Mouse (Mus musculus) adrenal gland, postnatal 14 days (tissue): Measurements from ENCODE around the gene Abi3. TPM values are rescaled to one million over a fixed set of nuclear protein-coding genes. Genes with fewer than 3 reads are reported as not detected.

Experiments
- DNase-seq: peaks from one replicate; pipeline ENCODE4 v3.0.0; 2021; ENCODE audit warnings: mixed read lengths
- total RNA-seq: library from RNA; stranded (reverse); gene quantifications from 2 replicates; pipeline ENCODE4 v1.2.3, GENCODE M21; 2021

Abi3 gene
- total RNA-seq, 1 experiment from 2014 or later, result 15.6 TPM

DNA sequence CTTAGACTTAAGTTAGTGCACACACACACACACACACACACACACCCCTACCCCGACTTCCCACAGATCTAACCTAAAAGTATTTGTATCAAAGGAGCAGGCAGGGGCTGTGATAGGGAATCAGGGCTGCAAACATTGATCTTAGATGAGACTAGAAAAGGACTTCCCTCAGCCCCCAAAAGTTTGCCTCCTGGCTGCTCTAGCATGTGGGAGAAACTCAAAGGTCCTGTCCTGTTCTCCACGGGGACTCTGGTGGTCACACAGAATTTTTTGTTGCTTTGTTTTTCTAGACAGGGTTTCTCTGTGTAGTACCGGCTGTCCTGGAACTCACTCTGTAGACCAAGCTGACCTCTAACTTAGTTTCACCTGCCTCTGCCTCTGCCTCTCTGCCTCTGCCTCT lies 16.7 kb downstream of the Abi3 start:
- DNase-seq, result no peak

DNA sequence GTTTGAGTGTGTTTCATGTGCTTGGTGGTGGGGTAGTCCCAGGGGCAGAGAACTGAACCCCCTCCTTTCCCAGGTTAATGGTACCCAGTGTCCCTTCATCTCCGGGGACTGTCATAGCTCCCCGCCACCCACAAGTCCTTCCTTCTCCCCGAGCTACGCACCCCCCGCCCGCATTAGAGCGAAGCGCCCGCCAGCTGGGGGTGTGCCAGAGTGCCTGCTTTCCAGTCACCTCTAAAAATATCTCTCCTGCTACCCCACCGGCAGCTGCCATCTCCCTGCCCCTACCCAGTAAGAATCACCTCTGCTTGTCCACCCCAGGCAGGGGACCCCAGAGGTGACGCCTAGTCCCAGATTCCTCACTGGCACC lies 17.4 kb downstream of the Abi3 start:
- peak; percentile 87 for DNase-seq

DNA sequence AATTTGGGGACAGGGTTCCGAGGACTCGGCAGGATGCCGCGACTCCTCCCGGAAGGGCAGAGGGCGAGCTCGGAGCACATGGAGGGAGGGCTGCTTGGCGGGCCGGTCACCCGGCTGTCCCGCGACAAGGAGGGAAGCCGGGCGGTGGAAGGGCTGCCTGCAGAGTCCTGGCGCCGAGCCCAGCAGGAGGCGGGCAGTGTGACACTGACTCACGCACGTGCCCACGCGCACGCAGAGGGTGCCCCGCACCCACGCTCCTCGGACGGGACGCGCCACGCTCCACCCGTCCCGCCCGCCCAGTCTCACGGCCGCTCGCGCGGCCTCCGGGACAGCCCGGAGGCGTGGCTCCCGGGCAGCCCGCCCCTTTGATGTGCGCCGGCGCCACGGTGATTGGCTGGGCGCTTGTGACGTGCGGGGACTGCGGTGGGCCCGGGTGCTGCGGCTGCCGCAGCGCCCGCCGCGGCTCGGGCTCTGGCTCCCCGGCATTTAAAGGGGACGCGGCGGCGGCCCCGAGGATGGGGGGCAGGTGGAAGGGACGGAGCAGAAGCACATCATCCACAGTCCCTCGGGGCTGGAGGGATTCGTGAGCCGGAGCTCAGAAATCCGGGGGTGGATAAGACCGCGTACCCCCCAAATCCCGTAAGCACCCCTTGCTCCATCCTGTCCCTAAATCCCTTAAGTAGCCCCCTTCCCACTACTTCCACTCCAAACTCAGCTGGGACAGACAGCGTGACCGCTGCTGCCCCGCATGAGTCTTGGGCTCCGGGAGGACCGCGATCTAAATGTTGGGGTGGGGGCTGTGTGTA lies 18.0 kb downstream of the Abi3 start, which contains the start of gene Phospho1:
Gene Phospho1 (plus strand): TSS at position 429 of the 806 bp plus-strand sequence.
- peak; percentile 97 for DNase-seq

DNA sequence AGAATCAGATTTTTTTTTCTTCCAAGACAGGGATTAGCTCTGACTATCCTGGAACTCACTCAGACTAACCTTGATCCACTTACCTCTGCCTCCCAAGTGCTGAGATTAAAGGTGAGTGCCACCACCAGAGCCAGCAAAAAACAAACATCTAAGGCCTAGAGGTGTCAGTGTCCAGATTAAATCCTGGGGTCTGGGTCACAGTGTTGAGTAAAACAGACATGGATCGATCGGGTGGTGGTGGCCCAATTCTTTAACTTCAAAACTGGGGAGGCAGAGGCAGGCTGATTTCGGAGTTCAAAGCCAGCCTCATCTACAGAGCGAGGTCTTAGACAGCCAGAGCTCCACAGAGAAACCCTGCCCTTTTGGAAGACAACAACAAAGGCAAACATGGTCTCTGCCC lies 19.8 kb downstream of the Abi3 start:
- no peak for DNase-seq

DNA sequence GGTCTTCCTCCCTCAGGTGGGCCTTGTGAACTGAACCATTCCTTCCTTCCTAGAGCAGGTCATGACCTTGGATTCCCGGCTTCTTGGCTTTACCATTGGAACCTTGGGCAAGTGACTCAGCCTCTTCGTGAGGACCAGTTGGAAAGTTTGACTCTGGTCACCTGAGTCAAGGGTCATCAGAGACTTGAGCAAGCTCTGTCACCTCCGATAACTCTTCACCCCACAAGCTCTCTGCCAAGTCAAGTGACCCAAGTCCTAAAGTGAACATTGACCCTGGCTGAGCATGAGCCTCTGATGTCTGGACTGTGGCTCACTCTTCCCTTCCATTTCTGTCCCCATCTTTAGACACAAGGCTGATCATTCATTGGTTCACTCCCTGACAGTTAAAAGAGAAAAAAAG lies 20.8 kb downstream of the Abi3 start:
- DNase-seq, result peak; percentile 46

DNA sequence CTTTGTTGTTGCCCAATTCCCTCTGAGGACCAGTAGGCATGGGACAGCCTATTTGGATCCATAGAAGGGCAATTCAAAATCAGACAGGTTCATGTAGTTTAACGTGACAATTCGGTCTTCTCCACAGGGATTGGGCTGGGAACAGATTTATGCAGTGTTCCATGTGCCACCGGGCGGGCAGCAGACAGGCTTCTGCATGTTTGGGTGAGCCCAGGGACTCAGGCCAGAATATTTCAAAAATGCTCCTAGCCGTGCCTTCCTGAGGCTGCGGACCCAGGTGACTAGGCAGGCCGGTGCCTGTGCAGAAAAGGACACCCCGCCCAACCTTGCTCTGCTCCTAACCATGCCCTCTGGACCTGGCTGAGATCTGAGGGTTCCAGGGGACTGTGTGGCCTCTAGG lies 23.1 kb downstream of the Abi3 start:
- DNase-seq, result no peak

DNA sequence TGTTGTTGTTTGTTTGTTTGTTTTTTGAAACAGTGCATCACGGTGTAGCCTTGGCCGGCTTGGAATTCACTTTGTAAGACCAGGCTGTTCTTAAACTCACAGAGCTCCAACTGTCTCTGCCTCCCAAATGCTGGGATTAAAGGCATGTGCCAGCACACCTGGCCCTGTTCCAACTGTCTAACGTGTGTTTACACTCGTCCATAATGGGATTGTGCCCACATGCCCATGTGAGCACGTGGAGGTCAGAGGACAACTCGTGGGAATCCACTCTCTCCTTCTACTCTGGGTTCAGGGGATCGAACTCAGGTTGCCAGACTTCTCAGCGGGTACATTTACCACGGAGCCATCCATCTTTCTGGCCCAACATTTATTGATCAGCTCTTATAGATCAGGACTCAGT lies 26.9 kb downstream of the Abi3 start:
- DNase-seq, result no peak

DNA sequence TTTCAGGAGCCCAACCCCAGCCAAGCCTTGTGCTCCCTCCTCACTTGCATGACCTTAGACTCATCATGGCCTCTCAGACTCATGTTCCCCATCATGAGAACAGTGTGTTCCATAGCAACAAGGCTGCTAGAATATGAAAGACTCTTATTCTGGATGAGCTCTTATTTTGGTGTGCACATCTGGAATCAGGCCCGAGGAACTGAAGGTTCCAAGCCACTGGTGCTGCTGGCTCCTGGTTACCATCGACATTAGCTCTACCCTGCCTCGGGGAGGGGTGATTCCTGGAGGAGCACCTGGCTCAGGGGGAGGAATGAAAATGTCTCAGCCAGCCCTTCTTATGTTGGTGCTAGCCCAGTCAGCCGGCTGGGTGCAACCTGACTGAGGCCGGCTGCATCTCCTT lies 27.4 kb downstream of the Abi3 start:
- DNase-seq, result no peak

DNA sequence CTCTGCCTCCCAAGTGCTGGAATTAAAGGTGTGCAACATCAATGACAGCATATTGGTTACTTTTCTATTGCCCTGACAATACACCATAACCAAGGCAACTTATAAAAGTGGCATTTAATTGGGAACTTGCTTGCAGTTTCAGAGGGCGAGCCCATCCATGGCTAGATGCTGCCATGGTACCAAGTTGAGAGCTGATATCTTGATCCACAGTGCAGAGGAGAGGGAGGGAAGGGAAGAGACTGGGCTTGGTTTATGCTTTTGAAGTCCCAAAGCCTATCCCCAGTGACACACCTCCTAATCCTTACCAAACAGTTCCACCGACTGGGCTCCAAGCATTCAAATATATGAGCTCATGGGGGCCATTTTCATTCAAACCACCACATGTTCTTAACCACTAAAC lies 28.2 kb downstream of the Abi3 start:
- DNase-seq, result no peak

DNA sequence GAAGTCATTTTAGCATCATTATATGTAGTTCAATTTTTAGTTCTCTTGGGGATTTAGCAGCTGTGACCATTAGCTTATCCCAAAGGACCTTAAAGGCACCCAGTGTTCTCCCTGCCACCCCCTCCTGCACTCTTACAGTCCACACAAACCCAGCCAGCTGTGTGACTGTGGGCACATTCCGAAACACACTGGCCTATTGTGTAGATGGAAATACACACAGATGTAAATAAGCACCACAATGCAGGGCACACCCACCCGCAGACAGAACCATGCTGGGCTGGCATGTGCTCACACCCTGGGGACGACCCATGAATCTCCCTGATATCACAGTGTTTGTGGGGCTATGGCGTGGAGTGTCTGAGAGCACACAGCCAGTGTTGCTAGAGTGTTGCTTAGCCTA lies 30.1 kb downstream of the Abi3 start:
- no peak for DNase-seq

DNA sequence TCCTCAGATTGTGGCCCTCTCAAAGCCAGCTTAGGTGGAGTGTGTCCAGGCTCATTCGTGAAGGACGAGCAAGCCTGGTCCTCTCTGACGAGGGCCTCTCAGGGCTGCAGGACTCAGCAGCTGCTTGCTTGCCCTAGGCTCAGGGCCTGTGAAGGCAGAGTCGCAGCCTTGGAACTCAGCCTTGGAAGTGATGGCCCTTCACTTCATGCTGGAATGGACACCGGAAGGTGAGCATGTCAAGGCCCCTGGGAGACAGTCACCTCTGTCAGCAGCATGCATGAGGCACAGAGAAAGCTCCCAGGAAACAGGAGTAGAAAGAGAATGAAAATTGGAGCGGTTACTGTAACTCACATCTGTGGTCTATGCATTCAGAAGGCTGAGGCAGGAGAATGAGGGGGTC lies 30.5 kb downstream of the Abi3 start:
- DNase-seq, result no peak

DNA sequence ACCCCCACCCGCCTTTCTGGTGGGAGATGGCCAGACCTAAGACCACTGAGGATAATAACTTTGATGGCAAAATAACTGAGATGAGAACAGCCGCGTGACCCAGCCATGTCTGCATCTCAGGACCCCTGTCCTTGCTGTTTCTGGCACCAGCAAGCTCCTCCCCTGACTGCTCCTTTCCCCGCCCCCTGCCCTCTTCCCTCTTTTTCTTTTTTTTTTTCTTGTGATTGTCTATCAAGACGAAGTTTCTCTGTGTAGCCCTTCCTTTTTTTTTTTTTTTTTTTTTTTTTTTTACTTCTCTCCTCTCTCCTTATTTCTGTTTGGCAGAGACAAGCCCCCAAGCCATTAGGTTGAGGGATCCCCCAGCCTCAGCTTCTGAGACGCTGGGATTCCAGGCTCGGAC lies 31.4 kb downstream of the Abi3 start:
- DNase-seq, result no peak

DNA sequence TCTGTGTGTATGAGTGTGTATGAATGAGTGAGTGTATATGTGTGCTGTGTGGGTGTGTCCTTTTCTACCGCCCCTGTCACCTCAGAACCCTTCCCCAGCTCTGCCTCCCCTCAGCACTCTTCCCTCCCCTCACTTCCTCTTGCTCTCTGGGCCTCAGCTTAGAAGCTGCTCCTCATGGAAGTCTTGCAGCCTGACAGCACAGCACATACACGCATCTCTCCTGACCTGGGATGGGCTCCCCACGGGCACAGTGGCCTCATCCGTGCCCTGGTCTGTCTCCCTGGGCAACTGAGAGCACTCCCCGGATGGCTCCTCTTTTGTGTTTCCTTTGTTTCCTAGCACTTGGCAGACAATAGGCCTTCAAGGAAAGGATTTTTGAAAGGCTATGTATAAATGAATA lies 32.7 kb downstream of the Abi3 start:
- no peak for DNase-seq

DNA sequence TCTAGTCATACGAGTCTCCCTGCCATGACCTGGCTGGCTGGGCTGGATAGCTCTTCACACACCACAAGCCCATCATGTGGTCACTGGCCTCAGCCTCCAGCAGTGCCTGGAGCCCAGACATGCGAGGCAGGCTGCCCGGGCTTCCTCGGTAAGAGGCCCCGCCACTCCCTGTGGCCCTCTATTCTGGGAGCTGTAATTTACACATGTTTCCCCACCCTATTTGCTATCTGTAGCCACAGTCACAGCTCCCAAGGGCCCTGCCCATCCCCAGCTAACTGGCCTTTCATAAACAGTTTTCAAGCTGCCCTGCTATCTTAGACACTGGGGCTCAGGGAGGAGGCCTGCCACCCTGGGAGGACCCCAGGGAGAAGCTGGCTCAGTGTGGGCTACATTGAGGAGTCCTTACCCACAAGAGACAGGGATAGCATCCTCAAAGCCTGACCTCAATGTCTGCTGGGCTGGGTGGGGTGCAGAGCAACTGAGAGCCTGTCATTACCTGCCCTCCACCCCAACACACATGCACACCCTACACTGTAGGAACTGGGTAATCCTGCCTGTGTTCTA lies 33.7 kb downstream of the Abi3 start:
- no peak for DNase-seq

DNA sequence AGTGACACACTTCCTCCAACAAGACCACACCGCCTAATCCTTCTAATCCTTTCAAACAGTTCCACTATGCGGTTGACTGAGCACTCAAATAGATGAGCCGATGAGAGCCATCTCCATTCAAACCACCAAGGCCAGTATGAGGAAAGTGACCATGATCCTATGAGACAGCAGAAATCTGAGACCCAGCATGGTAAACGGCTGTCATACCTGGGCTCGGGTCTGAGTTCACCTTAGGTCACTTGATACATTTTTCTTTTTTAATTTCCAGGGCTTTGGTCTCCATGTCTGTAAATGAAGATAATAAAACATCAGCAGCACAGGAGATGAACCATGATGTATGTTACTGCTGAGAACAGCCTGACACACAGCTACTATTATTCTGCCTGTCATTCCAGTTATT lies 34.4 kb downstream of the Abi3 start:
- no peak for DNase-seq

DNA sequence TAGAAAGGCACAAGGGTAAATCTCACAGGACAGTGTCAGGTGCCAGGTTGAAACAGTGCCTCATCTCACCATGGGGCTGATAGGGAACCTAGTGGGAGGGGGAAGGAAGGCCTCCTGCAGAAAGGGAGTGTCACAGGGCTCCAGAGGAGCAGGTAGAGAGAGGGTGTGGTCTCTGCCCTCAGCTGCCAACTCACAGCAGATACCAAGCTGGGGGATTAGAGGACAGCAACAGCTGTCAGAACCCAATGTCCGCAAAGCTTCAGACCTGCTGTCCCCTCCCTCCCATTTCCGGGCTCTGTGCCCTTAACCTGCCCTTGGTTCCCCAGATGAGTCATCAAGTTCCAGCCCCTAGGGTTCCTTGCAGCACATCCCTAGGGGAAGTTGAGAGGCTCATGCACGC lies 36.7 kb downstream of the Abi3 start:
- DNase-seq, result peak; percentile 85

DNA sequence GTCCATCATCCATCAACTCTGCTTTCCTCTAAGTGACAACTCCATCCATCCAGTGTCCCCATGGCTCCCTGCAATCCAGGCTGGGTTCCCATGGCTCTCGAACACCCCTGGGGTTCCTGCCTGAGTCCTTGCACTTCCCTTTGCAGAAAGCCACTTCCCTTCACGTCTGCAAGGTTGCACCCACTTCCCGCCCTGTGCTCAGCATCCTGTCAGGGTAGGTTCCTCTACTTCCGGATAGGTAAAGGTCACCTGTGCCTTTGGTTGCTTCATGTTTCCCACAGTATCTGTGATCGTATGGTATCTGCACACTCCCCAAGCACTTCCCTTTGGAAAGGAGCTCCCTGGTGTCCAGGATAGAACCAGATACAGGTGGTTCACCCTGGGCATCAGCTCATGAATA lies 37.3 kb downstream of the Abi3 start:
- DNase-seq, result no peak

DNA sequence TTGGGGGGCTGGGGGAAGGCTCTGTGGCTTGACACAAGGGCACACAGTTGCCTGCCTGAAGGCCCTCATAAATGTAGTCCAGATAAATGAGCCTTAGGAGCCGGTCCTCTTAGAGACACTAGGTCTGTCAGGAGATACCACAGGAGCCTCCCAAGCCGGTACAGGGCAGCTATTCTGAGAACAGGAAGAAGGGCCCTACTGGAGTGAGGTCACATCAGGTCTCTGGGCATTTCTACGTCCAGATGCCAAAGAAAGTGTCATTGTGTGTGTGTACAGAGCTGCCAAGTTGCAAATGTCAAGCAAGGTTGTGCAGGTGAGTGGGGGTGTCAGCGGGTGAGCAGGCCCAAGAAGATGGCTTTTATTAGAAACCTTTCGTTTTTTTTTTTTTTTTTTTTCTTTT lies 46.7 kb downstream of the Abi3 start:
- peak; percentile 41 for DNase-seq

DNA sequence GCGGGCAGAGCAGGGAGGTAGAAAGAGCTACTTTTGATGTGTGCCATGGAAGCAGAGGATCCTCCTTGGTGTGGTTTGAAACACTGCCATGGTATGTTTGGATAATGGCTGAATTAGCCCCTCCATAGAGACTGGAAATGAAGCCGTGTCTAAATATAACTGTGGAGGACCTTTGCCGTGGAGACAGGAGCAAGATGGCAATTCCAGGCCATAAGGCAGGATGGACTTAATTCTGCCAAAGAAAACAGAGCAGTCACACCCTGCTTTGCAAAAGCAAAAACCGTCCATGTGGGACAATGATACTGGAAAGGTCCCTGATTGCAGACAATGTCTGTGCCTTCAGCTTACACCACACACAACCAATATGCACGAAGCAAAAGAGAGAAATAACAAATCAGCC lies 48.1 kb downstream of the Abi3 start:
- no peak for DNase-seq

DNA sequence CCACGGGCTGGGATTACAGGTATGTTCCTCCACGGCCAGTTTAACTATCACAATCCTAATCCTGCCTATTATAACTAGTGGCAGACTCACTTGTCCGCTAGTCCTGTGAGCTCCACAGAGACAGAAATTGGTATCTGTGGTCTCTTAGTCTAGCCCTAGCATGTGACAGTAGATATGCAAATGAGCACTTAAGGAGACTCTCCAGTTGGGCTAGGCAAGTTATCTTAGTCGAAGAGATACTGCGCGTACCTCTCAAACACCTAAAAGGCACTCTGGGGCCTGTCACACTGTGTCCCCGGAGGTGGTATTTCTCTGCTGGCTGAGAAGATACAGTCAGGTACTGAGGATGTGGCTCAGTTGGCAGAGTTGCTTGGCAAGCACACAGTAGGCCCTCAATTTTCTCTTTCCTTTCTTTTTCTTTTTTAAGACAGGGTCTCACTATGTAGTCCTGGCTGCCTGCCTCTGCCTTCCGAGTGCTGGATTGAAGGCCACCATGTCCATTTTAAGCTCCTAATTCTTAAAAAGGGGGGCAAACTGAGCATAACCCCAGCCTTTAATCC lies 49.2 kb downstream of the Abi3 start:
- no peak for DNase-seq

DNA sequence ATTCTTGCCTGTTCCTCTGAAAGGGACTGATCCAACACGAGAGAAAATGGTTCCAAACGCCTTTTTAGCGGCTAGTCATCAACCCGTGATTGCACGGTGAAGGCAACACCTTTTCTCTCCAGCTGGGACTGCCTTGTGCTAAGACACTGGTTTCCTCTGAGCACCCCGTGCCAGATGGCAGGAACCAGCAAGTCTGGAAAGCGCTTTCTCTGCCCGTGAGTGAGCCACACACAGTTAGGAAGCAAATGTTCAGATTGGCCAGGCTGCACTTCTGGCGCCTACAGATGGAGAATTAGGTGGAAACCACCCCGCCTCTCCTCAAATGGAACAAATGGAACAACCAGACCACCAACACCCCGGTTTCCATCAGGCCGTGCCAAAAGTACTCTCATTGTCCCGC lies 50.5 kb downstream of the Abi3 start:
- no peak for DNase-seq

DNA sequence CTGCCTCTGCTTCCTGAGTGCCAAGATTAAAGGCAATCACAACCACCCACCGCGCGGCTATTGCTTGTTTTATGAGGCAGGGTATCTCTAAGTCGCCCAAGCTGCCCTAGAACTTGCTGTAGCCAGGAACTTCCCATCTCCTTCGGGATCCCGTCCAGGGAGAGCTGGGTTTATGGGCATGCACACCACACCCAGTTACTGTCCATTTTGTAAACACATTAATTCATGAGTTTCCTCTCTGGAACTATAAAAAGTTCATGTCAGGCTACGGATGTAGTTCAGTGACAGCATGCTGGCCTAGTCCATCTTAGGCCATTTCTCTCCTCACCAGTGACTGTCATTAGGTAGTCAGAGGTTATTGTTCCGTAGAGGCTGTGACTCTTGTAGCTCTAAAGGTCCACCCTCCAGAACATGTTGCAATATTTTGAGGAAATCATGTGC lies 52.8 kb downstream of the Abi3 start:
- peak; percentile 43 for DNase-seq

DNA sequence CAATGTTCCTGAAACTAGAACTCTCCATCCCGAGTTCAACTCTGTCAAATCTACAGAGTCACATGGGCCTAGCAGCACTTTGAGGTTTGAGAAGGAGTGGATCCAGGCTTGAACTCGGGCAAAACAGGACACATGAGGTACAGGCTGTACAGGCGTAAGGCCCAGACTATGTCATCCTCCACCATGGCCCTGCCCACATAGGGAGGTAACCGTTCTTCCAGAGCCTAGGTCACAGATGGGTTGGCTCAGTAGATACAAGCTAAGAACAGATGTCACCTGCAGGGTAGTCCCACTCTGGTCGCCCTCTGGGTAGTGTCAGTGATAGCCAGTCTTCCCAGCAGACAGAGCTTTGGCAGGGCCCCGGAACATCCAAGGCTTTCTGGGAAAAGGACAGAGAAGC lies 55.8 kb downstream of the Abi3 start:
- no peak for DNase-seq

DNA sequence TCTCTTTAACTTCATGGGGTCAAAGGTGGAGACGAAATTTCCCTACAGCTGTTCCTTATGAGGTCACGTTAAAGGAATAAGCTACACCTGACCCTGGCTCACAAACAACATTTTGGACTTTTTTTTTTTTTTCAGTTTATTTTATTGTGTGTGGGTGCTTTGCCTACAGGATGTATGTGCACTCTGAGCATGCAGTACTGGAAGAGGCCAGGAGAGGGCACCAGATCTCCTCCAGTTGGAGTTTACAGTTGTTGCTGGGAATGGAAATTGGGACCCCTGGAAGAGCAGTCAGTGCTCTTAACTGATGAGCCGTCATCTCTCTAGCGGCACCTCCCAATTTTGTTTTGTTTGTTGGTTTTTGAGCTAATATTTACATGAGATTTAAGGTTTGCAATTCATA lies 56.6 kb downstream of the Abi3 start:
- no peak for DNase-seq
